Mouse (Mus musculus) megakaryocyte, embryonic 14.5 days (primary cell): ENCODE results near the gene Gse1. TPM values are rescaled to one million over a fixed set of nuclear protein-coding genes. Genes with fewer than 3 reads are reported as not detected.

Source experiments
- H3K27me3 ChIP-seq: replicated peaks from 2 replicates; pipeline ENCODE3; 2012; ENCODE audit warnings: inconsistent platforms
- H3K36me3 ChIP-seq: replicated peaks from 2 replicates; pipeline ENCODE3; 2012; ENCODE audit warnings: low read length, inconsistent platforms, mixed read lengths
- H3K4me1 ChIP-seq: 2 replicates; pipeline ENCODE4 v1.6.1; 2012; ENCODE audit warnings: inconsistent platforms
- H3K4me3 ChIP-seq: replicated peaks from 2 replicates; pipeline ENCODE3; 2012; ENCODE audit warnings: moderate library complexity, mild to moderate bottlenecking, inconsistent platforms
- H3K9me3 ChIP-seq: 2 replicates; pipeline ENCODE4 v1.6.1; 2012; ENCODE audit warnings: inconsistent platforms
- FLI1 ChIP-seq: IDR thresholded peaks from 2 replicates; pipeline ENCODE4 v1.6.1; 2012; ENCODE audit warnings: low read length, inconsistent platforms, mixed read lengths
- GATA1 ChIP-seq: IDR thresholded peaks from 3 replicates; pipeline ENCODE4 v1.6.1; 2012; ENCODE audit warnings: mixed read lengths, low read length, inconsistent platforms, borderline replicate concordance
- polyA plus RNA-seq: library from polyadenylated mRNA; stranded (reverse); fragments of >175 nt; gene quantifications from 2 replicates; pipeline ENCODE4 v1.2.3, GENCODE M21; 2012; ENCODE audit warnings: low replicate concordance; ENCODE audit not compliant: insufficient read depth

Gene Gse1
- polyA plus RNA-seq, 1 experiment, result 163 TPM

- Histone ChIP-seq H3K4me3 (no peak overlapping the region), H3K4me1 (peaks cover 95% of the 10 kb centered on the region), H3K9me3 (peaks cover 7% of the 10 kb centered on the region; the same call in 1 of the 2 replicates), H3K27me3 (peaks cover 26% of the 10 kb centered on the region), H3K36me3 (no peaks in the 10 kb centered on the region)
- no peak for TF ChIP-seq FLI1
Observed at GRCm38 (mm10) chr8:120464585-120464937, 236.3 kb downstream of the Gse1 start.

GRCm38 (mm10) chr8:120465710-120466109 lies 237.5 kb downstream of the Gse1 start:
- no peaks in the 10 kb centered on the region for H3K36me3 ChIP-seq
- TF ChIP-seq GATA1 (no peak), FLI1 (no peak)
- peaks cover 7% of the 10 kb centered on the region; the same call in 1 of the 2 replicates for H3K9me3 ChIP-seq
- H3K27me3 ChIP-seq, result peaks cover 23% of the 10 kb centered on the region
- H3K4me1 ChIP-seq, result peaks cover 95% of the 10 kb centered on the region
- no peak overlapping the region for H3K4me3 ChIP-seq

GRCm38 (mm10) chr8:120466266-120466665 lies 238.0 kb downstream of the Gse1 start:
- H3K9me3 ChIP-seq, result peaks cover 7% of the 10 kb centered on the region; the same call in 1 of the 2 replicates
- H3K4me1 ChIP-seq, result peaks cover 95% of the 10 kb centered on the region
- TF ChIP-seq GATA1 (no peak), FLI1 (no peak)
- H3K36me3 ChIP-seq, result no peaks in the 10 kb centered on the region
- no peak overlapping the region for H3K4me3 ChIP-seq
- peaks cover 21% of the 10 kb centered on the region for H3K27me3 ChIP-seq

DNA sequence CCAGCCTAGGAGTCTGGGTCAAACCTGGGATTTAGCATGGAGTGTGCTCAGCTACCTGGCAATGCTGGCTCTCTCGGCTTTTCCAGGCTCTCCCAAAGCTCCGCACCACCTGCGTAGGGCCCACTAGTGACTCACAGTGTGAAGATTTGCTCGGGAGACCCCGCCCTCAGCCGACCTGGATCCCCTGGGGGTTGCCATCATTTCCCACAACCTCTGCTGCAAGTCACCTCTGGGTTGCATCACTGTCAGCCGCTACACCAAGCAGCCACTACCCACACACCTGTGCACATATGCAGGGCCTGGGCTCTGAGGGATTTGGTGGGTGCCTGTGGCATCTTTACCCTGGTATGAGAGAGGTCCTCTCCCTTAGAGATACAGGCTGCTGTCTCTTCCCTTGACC lies 239.3 kb downstream of the Gse1 start:
- H3K4me3 ChIP-seq, result no peak overlapping the region
- H3K4me1 ChIP-seq, result peaks cover 95% of the 10 kb centered on the region
- H3K27me3 ChIP-seq, result peaks cover 16% of the 10 kb centered on the region
- TF ChIP-seq FLI1 (no peak), GATA1 (no peak)
- no peaks in the 10 kb centered on the region for H3K36me3 ChIP-seq
- peaks cover 7% of the 10 kb centered on the region; the same call in 1 of the 2 replicates for H3K9me3 ChIP-seq

DNA sequence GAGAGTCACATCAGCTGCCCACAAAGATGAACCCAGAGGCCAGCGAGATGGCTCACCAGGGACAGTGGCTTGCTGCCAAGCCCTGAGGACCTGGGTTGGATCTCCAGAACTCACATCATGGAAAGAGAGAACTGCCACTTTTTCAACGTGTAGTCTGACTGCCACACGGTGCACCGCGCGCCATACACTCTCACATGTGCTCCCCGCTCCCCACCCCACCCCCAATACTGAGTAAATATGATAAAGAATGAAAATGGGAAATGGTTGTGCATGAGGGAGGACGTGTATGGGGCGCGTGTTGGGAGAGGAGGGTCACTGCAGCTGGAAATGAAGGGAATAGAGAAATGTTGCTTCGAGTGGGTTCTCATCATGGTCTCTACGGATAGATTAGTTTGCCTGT lies 241.9 kb downstream of the Gse1 start:
- H3K9me3 ChIP-seq, result no peaks in the 10 kb centered on the region
- no peak for TF ChIP-seq GATA1
- H3K27me3 ChIP-seq, result peaks cover 16% of the 10 kb centered on the region
- H3K4me1 ChIP-seq, result peaks cover 94% of the 10 kb centered on the region
- no peak overlapping the region for H3K4me3 ChIP-seq
- no peaks in the 10 kb centered on the region for H3K36me3 ChIP-seq

DNA sequence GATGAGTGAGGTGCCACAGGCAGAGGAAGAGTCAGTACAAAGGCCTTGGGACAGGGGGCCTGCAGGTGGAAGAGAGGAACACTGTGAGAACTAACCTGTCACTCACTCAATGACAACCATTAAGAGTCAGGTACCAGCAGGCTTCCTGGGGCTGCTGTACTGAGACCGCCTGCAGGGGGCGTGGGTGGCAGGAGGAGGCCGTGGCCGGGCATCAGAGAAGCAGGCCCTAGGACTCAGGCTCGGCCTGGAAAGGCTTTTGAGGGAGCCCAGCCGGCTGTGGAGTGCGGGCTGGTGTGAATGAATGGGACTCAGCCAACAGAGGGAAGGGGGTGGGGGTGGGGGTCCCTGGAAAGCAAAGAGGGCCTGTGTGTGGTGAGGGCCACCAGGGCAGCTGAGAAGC lies 242.9 kb downstream of the Gse1 start:
- peaks cover 16% of the 10 kb centered on the region for H3K27me3 ChIP-seq
- H3K4me1 ChIP-seq, result peaks cover 94% of the 10 kb centered on the region
- no peak for TF ChIP-seq GATA1
- no peak for TF ChIP-seq FLI1
- H3K4me3 ChIP-seq, result no peak overlapping the region
- no peaks in the 10 kb centered on the region for H3K9me3 ChIP-seq
- no peaks in the 10 kb centered on the region for H3K36me3 ChIP-seq

DNA sequence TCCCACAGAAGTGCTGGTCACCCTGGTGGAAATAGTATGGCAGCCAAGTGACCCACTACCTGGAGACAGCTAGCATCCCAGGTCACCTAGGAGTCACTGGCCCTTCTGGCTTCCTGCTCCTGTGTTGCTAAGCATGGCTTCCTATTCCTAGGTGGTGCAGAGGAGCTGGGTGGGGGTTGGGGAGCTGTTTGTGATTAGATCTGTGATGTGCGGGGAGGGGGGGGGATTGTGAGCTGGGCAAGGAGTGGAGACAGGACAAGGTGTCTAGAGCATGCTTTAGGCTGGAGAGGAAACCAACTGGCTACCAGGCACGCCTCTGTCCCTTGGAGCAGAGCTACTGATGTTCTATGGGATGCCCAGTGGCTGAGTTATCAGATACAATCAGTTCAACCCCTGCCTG lies 243.5 kb downstream of the Gse1 start:
- Histone ChIP-seq H3K4me1 (peaks cover 94% of the 10 kb centered on the region), H3K4me3 (no peak overlapping the region), H3K9me3 (no peaks in the 10 kb centered on the region), H3K27me3 (peaks cover 15% of the 10 kb centered on the region), H3K36me3 (no peaks in the 10 kb centered on the region)
- TF ChIP-seq FLI1, result no peak
- no peak for TF ChIP-seq GATA1

DNA sequence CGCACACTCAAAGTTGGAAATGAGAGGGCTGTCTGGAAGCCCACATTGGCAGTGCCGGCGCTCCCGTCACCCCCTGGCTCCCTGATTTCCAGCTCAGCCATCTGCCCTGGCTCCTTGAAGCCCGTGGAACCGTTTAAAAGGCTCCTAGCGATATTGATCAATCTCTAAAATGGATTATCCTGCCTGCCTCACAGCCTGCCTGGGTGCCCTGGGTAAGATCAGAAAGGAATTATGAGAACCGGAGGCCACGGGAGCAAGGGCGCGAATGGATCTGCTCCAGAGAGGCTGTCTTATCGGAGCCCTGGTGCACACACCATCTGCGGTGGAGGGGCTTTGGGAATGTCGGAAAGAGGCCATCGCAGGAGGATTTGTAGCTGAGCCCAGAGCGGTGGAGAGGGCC lies 244.0 kb downstream of the Gse1 start:
- peaks cover 11% of the 10 kb centered on the region for H3K27me3 ChIP-seq

GRCm38 (mm10) chr8:120473729-120474364 lies 245.6 kb downstream of the Gse1 start:
- Histone ChIP-seq H3K9me3 (no peaks in the 10 kb centered on the region), H3K4me3 (no peak overlapping the region), H3K4me1 (peaks cover 93% of the 10 kb centered on the region), H3K27me3 (no peaks in the 10 kb centered on the region), H3K36me3 (no peaks in the 10 kb centered on the region)
- no peak for TF ChIP-seq GATA1

More for the DNA sequence above, 244.0 kb downstream of the Gse1 start:
- Histone ChIP-seq H3K9me3 (no peaks in the 10 kb centered on the region), H3K4me1 (peaks cover 94% of the 10 kb centered on the region), H3K4me3 (no peak overlapping the region), H3K36me3 (no peaks in the 10 kb centered on the region)
- TF ChIP-seq GATA1 (no peak), FLI1 (no peak)

DNA sequence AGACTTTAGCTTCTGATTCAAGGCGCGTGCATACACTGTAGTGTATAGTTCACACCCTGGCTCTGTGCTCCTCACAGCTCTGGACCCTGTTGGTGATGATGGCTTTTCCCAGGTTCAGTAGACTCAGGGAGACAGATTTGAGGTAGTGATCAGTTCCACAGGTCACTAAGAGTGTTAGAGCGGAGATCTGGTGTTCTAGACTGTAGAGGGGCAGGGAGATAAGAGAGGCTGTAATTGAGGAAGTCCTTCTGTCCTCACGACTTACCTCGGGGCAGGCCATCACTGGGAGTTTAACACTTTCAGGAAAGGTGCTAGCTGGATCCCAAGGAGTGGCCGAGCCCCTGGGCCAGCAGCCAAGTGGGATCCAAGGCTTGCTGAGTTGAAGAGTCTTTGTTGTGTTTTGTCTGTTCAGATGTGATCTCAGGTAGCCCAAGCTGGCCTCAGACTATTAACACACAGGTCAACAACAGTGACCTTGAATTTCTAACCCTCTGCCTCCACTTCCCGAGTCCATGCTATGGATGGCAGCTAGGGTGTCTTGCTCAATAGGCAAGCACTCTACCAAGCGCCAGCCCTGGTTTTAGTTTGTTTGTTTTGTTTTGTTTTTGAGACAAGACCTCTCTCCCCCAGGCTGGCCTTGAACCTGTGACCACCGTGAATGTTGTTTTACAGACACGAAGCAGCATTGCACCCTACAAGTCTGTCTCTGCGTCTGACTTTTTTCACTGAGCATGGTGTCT lies 246.4 kb downstream of the Gse1 start:
- TF ChIP-seq GATA1 (no peak), FLI1 (no peak)
- no peaks in the 10 kb centered on the region for H3K9me3 ChIP-seq
- H3K27me3 ChIP-seq, result no peaks in the 10 kb centered on the region
- no peaks in the 10 kb centered on the region for H3K36me3 ChIP-seq
- no peak overlapping the region for H3K4me3 ChIP-seq
- H3K4me1 ChIP-seq, result peaks cover 95% of the 10 kb centered on the region

GRCm38 (mm10) chr8:120475462-120476201 lies 247.4 kb downstream of the Gse1 start:
- H3K36me3 ChIP-seq, result no peaks in the 10 kb centered on the region

More at GRCm38 (mm10) chr8:120475462-120476201, 247.4 kb downstream of the Gse1 start:
- Histone ChIP-seq H3K4me1 (peaks cover 95% of the 10 kb centered on the region), H3K9me3 (no peaks in the 10 kb centered on the region), H3K4me3 (peak overlapping the region; percentile 84), H3K27me3 (no peaks in the 10 kb centered on the region)
- TF ChIP-seq FLI1 (no peak), GATA1 (no peak)
